ENCODE assay signal across 8 mouse cellular contexts in genomic region chr9:106475663-106476001, GRCm38 (mm10). TPM values are rescaled to one million over a fixed set of nuclear protein-coding genes. Genes with fewer than 3 reads are reported as not detected.
DNase-seq lines count a peak whose midpoint lies in the region; ATAC-seq and TF ChIP-seq lines count a peak whose summit lies in the region.

TSS of gene Rrp9 (plus strand) at chr9:106475963.

- peaks cover 33% of the 10 kb centered on the region for H3K4me1 ChIP-seq in heart, embryonic 11.5 days (ENCODE audit: control insufficient read depth, insufficient read depth, low read length)

- H3K4me3 ChIP-seq in heart, embryonic 11.5 days (ENCODE audit: low read depth, low read length), result peak within 1 kb of the TSS; percentile 57; the same call in 1 of the 2 replicates
- H3K4me3 ChIP-seq in layer of hippocampus, adult 2 months, result peak within 1 kb of the TSS; percentile 41; the same call in 1 of the 2 replicates

- no peak within 1 kb of the TSS for H3K27ac ChIP-seq in heart, embryonic 11.5 days (ENCODE audit: low read depth, low read length)
- H3K27ac ChIP-seq in layer of hippocampus, adult 2 months, result peak within 1 kb of the TSS; percentile 80

- H3K9ac ChIP-seq in heart, embryonic 11.5 days (ENCODE audit: low read depth, low read length), result peak within 1 kb of the TSS; percentile 58

- no peaks in the 10 kb centered on the region for H3K36me3 ChIP-seq in heart, embryonic 11.5 days (ENCODE audit: control insufficient read depth, insufficient read depth, low read length)

- no peaks in the 10 kb centered on the region for H3K9me3 ChIP-seq in heart, embryonic 11.5 days (replicated peaks; ENCODE audit: control insufficient read depth, low read length)

- 82% methylated on average over 10 of the region's 10 CpGs for WGBS in heart, embryonic 11.5 days (ENCODE audit: insufficient replicate concordance)

- no peak for ATAC-seq in heart, embryonic 11.5 days (replicated peaks; ENCODE audit: insufficient number of reproducible peaks, low FRiP score, low TSS enrichment)

- DNase-seq in cerebellum, adult 18-20 months, result peak; percentile 14 to 27
- no peak for DNase-seq in cerebellum, adult 8-10 months
- peak; percentile 7 for DNase-seq in urinary bladder, postnatal 10 days (ENCODE audit: low spot score)
- no peak for DNase-seq in urinary bladder, postnatal 25 days (ENCODE audit: low spot score)
- no peak for DNase-seq in layer of hippocampus, adult 2 months (ENCODE audit: low spot score in 2 of 2)
- DNase-seq in lung, postnatal 10 days, result peak; percentile 16
- no peak for DNase-seq in adipocyte (ENCODE audit: low spot score)

- no peak for TF ChIP-seq CTCF in layer of hippocampus, adult 2 months (conservative IDR thresholded peaks at IDR 0.05)

- H3K4me2 ChIP-seq in heart, embryonic 11.5 days, result peak within 1 kb of the TSS; percentile 48

- H3K27me3 ChIP-seq in heart, embryonic 11.5 days (ENCODE audit: control insufficient read depth, insufficient read depth, low read length), result no peaks in the 10 kb centered on the region

RNA-seq across cellular contexts. Expression of gene Rrp9, which starts in this region (rescaled TPM):
- 31.3 and 32.9 TPM in 2 replicates for polyA plus RNA-seq in heart, embryonic 11.5 days (2014; fragmentation: Nextera tagmentation; extraction: Ambion mirVana)
- 10 to 100 TPM; 35.4 to 36.6 TPM for total RNA-seq in layer of hippocampus, adult 2 months (2021)

Comparison
In these comparisons a context has a peak if more than half of its experiments do, and no peak if none do; other contexts are left out.
1. DNase-seq: peak in cerebellum, adult 18-20 months (2 of 2), urinary bladder, postnatal 10 days (single experiment) and lung, postnatal 10 days (single experiment); none in cerebellum, adult 8-10 months (single experiment), urinary bladder, postnatal 25 days (single experiment), layer of hippocampus, adult 2 months (0 of 2) and adipocyte (single experiment).